Mouse (Mus musculus): Measurements from ENCODE around the gene Stk24. TPM values are rescaled to one million over a fixed set of nuclear protein-coding genes. Genes with fewer than 3 reads are reported as not detected.

The Stk24 gene
- polyA plus RNA-seq, 1 experiment from 2014 or later = 45.3 TPM

DNA sequence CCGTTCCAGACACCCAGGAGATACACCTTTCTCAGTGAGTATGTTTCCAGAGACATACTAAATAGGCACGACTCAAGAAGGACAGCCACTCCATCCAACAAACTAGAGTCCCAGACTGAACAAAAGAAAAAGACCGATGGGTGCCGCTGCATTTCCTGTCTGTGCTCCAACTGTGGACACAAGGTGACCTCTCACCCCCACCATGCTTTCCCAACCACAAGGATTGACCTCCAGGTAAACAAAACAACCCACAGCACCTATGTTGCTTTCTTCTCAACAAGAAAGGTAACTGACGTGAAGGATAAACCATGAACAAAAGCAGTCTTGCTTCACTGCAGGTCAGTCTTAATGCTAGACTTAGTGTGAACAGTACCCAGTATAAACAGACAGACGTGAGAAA lies 27.1 kb downstream of the Stk24 start:
- Histone ChIP-seq H3K36me3 (ENCODE audit: control insufficient read depth, insufficient read depth, low read length) (no peaks in the 10 kb centered on the region), H3K4me1 (ENCODE audit: control insufficient read depth, insufficient read depth, low read length) (peaks cover 13% of the 10 kb centered on the region), H3K27ac (replicated peaks; ENCODE audit: low read depth, low read length) (no peak overlapping the region), H3K4me3 (ENCODE audit: low read depth, low read length) (no peak overlapping the region), H3K27me3 (ENCODE audit: control insufficient read depth, insufficient read depth, low read length) (no peaks in the 10 kb centered on the region), H3K9me3 (ENCODE audit: control insufficient read depth, low read length) (no peaks in the 10 kb centered on the region), H3K4me2 (ENCODE audit: low read depth, severe bottlenecking) (no peak overlapping the region), H3K9ac (ENCODE audit: low read length) (no peak overlapping the region)
- DNase-seq (ENCODE audit: low spot score) (no peak), ATAC-seq (ENCODE audit: insufficient number of reproducible peaks, low FRiP score, low TSS enrichment, low read depth) (no peak)
- WGBS = 91% methylated on average over 6 of the region's 6 CpGs

DNA sequence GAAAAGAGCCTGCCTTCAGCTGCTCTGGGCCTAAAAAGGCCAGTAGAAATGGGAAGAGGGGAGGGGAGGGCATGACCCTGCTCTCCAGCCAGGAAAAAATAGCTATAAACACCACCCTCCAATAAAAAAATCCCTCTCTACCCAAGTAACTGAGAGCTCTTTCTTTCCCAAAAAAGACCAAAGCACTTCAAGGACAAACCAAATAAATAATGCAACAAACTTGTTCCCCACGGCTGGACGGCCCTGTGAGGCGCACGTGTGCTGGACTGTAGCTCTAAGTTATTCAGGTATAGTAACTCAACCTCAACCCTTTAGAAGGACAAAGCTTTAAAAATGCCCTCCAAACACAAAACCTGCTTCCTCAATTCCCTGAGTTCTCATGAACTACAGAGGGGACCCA lies 28.1 kb downstream of the Stk24 start:
- H3K4me1 ChIP-seq (ENCODE audit: control insufficient read depth, insufficient read depth, low read length) = peaks cover 11% of the 10 kb centered on the region
- no peak overlapping the region for H3K4me3 ChIP-seq (ENCODE audit: low read depth, low read length)
- no peaks in the 10 kb centered on the region for H3K36me3 ChIP-seq (ENCODE audit: control insufficient read depth, insufficient read depth, low read length)
- 69% methylated on average over 4 of the region's 4 CpGs for WGBS
- no peaks in the 10 kb centered on the region for H3K9me3 ChIP-seq (ENCODE audit: control insufficient read depth, low read length)
- H3K9ac ChIP-seq (ENCODE audit: low read length) = no peak overlapping the region
- ATAC-seq (ENCODE audit: insufficient number of reproducible peaks, low FRiP score, low TSS enrichment, low read depth) = no peak
- DNase-seq (ENCODE audit: low spot score) = no peak
- no peak overlapping the region for H3K4me2 ChIP-seq (ENCODE audit: low read depth, severe bottlenecking)
- H3K27me3 ChIP-seq (ENCODE audit: control insufficient read depth, insufficient read depth, low read length) = no peaks in the 10 kb centered on the region
- H3K27ac ChIP-seq (replicated peaks; ENCODE audit: low read depth, low read length) = no peak overlapping the region

DNA sequence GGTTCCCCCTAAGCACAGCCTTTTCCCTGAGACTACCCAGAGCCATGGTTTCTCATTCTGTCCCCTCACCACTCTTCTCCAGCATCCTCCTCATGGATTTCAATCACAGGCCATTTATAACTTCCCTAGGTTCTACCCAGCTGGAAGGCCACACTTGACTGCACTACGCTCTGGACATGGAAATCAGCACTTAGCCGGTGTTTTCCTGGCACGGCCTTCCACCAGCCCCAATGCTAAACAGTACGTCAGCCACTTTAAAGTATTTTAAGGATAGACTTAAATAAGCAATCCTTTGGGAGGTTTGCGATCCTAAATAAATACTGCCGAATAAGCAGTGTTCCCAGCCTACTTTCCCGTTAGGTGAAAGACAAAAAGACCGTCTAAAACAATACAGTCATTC lies 29.8 kb downstream of the Stk24 start:
- ATAC-seq (ENCODE audit: insufficient number of reproducible peaks, low FRiP score, low TSS enrichment, low read depth) (no peak), DNase-seq (ENCODE audit: low spot score) (no peak)
- Histone ChIP-seq H3K4me1 (ENCODE audit: control insufficient read depth, insufficient read depth, low read length) (peaks cover 11% of the 10 kb centered on the region), H3K4me2 (ENCODE audit: low read depth, severe bottlenecking) (no peak overlapping the region), H3K27ac (replicated peaks; ENCODE audit: low read depth, low read length) (no peak overlapping the region), H3K9me3 (ENCODE audit: control insufficient read depth, low read length) (no peaks in the 10 kb centered on the region), H3K27me3 (ENCODE audit: control insufficient read depth, insufficient read depth, low read length) (no peaks in the 10 kb centered on the region), H3K9ac (ENCODE audit: low read length) (no peak overlapping the region), H3K4me3 (ENCODE audit: low read depth, low read length) (no peak overlapping the region), H3K36me3 (ENCODE audit: control insufficient read depth, insufficient read depth, low read length) (no peaks in the 10 kb centered on the region)
- 93% methylated on average over 8 of the region's 8 CpGs for WGBS

DNA sequence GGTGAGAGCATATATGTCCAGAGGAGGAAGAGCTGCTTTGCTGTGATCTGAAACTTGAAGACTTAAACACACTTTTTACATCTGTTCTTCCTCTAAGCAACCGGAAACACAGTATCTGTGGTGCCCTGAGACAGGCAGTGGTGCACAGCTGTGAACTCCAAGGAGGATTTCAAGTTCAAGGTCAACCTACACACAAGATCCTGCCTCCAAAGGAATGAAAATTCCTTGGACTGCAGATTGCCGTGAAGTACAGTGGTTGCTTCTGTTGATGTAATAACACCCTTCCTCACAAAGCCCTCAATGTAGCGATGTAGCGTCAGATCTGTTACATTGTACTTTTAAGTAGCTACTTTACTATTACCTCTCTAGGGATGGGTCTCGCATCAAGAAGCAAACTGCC lies 30.5 kb downstream of the Stk24 start:
- no peaks in the 10 kb centered on the region for H3K36me3 ChIP-seq (ENCODE audit: control insufficient read depth, insufficient read depth, low read length)
- H3K4me1 ChIP-seq (ENCODE audit: control insufficient read depth, insufficient read depth, low read length) = peaks cover 14% of the 10 kb centered on the region
- H3K4me2 ChIP-seq (ENCODE audit: low read depth, severe bottlenecking) = no peak overlapping the region
- no peaks in the 10 kb centered on the region for H3K9me3 ChIP-seq (ENCODE audit: control insufficient read depth, low read length)
- ATAC-seq (ENCODE audit: insufficient number of reproducible peaks, low FRiP score, low TSS enrichment, low read depth) (no peak), DNase-seq (ENCODE audit: low spot score) (no peak)
- no peak overlapping the region for H3K4me3 ChIP-seq (ENCODE audit: low read depth, low read length)
- no peak overlapping the region for H3K27ac ChIP-seq (replicated peaks; ENCODE audit: low read depth, low read length)
- no peak overlapping the region for H3K9ac ChIP-seq (ENCODE audit: low read length)
- 85% methylated on average over 5 of the region's 5 CpGs for WGBS
- H3K27me3 ChIP-seq (ENCODE audit: control insufficient read depth, insufficient read depth, low read length) = no peaks in the 10 kb centered on the region

DNA sequence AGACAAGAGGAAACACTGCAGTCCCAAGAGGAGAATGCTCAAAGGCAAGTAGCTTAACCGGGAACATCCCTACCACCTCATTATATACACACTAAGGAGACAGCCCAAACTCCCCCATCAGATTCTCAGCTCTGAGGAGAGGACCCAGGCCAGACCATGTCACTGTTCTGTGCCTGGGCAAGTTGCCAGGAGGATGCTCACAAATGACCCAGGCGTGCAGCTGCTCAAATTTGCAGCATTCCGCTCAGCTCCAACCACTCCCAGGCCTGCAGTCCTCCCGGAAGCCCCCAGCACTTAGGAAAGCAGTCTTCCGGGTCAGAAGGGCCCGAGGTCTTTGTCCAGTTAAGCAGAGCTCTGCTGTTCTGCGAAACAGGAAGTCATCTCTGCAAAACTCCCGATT lies 31.6 kb downstream of the Stk24 start:
- DNase-seq (ENCODE audit: low spot score) = no peak
- Histone ChIP-seq H3K4me2 (ENCODE audit: low read depth, severe bottlenecking) (no peak overlapping the region), H3K4me1 (ENCODE audit: control insufficient read depth, insufficient read depth, low read length) (peaks cover 14% of the 10 kb centered on the region), H3K36me3 (ENCODE audit: control insufficient read depth, insufficient read depth, low read length) (no peaks in the 10 kb centered on the region), H3K27ac (replicated peaks; ENCODE audit: low read depth, low read length) (no peak overlapping the region), H3K27me3 (ENCODE audit: control insufficient read depth, insufficient read depth, low read length) (no peaks in the 10 kb centered on the region), H3K4me3 (ENCODE audit: low read depth, low read length) (no peak overlapping the region), H3K9ac (ENCODE audit: low read length) (no peak overlapping the region), H3K9me3 (ENCODE audit: control insufficient read depth, low read length) (no peaks in the 10 kb centered on the region)
- WGBS = 61% methylated on average over 8 of the region's 8 CpGs
- no peak for ATAC-seq (ENCODE audit: insufficient number of reproducible peaks, low FRiP score, low TSS enrichment, low read depth)

DNA sequence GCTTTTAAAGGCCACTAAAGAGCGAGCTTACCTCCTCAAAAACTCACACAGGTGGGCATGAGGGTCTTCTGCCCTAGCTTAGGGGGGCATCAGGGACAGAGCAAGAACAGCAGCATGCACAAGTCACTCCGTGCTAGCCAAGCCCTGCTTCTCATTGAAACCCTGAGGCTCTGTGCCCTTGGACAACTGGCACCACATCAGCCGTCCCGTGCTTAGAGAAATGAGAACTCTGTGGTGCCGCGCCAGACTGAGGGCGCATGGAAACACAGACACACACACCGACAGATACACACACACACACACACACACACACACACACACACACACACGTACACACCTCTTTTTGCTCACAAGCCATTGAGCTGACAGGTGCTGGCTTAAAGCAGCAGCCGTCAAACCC lies 32.7 kb downstream of the Stk24 start:
- WGBS = 90% methylated on average over 10 of the region's 10 CpGs
- Histone ChIP-seq H3K9me3 (ENCODE audit: control insufficient read depth, low read length) (no peaks in the 10 kb centered on the region), H3K27ac (replicated peaks; ENCODE audit: low read depth, low read length) (no peak overlapping the region), H3K4me2 (ENCODE audit: low read depth, severe bottlenecking) (no peak overlapping the region), H3K27me3 (ENCODE audit: control insufficient read depth, insufficient read depth, low read length) (no peaks in the 10 kb centered on the region), H3K9ac (ENCODE audit: low read length) (no peak overlapping the region), H3K4me3 (ENCODE audit: low read depth, low read length) (no peak overlapping the region), H3K4me1 (ENCODE audit: control insufficient read depth, insufficient read depth, low read length) (peaks cover 13% of the 10 kb centered on the region), H3K36me3 (ENCODE audit: control insufficient read depth, insufficient read depth, low read length) (no peaks in the 10 kb centered on the region)
- ATAC-seq (ENCODE audit: insufficient number of reproducible peaks, low FRiP score, low TSS enrichment, low read depth) = no peak
- DNase-seq (ENCODE audit: low spot score) = no peak

DNA sequence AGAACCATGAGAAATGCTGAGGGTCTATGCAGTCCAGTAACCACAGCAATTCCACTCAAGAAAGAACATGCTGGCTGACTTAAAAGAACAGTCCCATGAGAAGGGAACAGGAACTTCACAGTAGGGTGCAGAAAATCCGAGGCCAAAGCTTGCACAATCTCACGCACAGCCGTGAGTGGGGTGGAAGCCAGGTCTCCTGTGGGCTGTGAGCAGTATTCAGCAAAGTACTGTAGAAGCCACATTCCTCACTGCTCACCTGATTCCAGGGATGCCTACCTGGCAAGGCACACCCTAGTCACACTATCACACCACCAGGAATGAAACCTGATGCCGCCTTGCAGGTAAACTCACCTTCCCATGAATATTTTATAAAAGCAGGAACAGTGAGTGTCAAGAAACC lies 33.2 kb downstream of the Stk24 start:
- Histone ChIP-seq H3K9me3 (ENCODE audit: control insufficient read depth, low read length) (no peaks in the 10 kb centered on the region), H3K27me3 (ENCODE audit: control insufficient read depth, insufficient read depth, low read length) (no peaks in the 10 kb centered on the region), H3K9ac (ENCODE audit: low read length) (no peak overlapping the region), H3K4me3 (ENCODE audit: low read depth, low read length) (no peak overlapping the region), H3K4me1 (ENCODE audit: control insufficient read depth, insufficient read depth, low read length) (peaks cover 11% of the 10 kb centered on the region; the same call in 1 of the 2 replicates), H3K36me3 (ENCODE audit: control insufficient read depth, insufficient read depth, low read length) (no peaks in the 10 kb centered on the region), H3K4me2 (ENCODE audit: low read depth, severe bottlenecking) (no peak overlapping the region), H3K27ac (replicated peaks; ENCODE audit: low read depth, low read length) (no peak overlapping the region)
- 85% methylated on average over 4 of the region's 4 CpGs for WGBS
- DNase-seq (ENCODE audit: low spot score) (no peak), ATAC-seq (ENCODE audit: insufficient number of reproducible peaks, low FRiP score, low TSS enrichment, low read depth) (no peak)

DNA sequence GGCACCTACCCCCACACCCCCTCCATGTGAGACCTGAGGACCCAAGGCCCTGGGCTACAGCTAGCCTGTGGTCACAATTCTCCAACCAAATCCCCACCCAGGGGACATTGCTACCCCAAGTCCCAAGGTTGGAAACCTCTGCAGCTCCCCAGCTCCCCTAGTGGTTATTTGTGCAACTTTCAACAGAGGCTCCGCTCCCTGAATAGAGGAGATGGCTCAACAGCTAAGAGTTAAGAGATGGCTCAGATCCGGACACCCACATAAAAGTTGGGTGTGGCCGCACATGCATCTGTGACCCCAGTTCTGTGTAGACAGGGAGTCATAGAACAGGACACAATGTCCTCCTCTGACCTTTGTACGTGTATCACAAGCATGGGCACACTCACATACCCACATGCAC lies 33.8 kb downstream of the Stk24 start:
- Histone ChIP-seq H3K4me1 (ENCODE audit: control insufficient read depth, insufficient read depth, low read length) (peaks cover 11% of the 10 kb centered on the region; the same call in 1 of the 2 replicates), H3K27ac (replicated peaks; ENCODE audit: low read depth, low read length) (no peak overlapping the region), H3K4me3 (ENCODE audit: low read depth, low read length) (no peak overlapping the region), H3K9me3 (ENCODE audit: control insufficient read depth, low read length) (no peaks in the 10 kb centered on the region), H3K4me2 (ENCODE audit: low read depth, severe bottlenecking) (no peak overlapping the region), H3K9ac (ENCODE audit: low read length) (no peak overlapping the region), H3K36me3 (ENCODE audit: control insufficient read depth, insufficient read depth, low read length) (no peaks in the 10 kb centered on the region), H3K27me3 (ENCODE audit: control insufficient read depth, insufficient read depth, low read length) (no peaks in the 10 kb centered on the region)
- DNase-seq (ENCODE audit: low spot score) (no peak), ATAC-seq (ENCODE audit: insufficient number of reproducible peaks, low FRiP score, low TSS enrichment, low read depth) (no peak)
- 90% methylated on average over 4 of the region's 4 CpGs for WGBS

DNA sequence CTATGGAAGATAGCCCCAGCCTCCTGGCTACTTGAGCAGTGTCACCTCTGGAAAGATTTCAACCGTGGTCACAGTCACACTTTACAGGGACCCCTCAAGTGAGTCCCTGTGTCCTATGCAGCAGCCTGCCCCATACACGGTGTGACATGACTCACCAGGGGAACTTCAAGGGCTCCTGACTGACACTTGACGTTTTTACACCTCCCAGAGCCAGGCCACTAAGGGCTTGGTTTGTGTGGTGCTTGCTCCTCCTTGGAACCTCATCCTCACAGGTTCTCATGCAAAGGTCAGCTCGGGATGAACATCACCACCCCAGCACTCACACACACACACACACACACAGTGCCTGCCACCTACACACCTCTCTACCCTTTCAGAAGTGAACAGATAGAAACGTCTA lies 34.9 kb downstream of the Stk24 start:
- DNase-seq (ENCODE audit: low spot score) = no peak
- Histone ChIP-seq H3K9ac (ENCODE audit: low read length) (no peak overlapping the region), H3K9me3 (ENCODE audit: control insufficient read depth, low read length) (no peaks in the 10 kb centered on the region), H3K4me3 (ENCODE audit: low read depth, low read length) (no peak overlapping the region), H3K36me3 (ENCODE audit: control insufficient read depth, insufficient read depth, low read length) (no peaks in the 10 kb centered on the region), H3K27me3 (ENCODE audit: control insufficient read depth, insufficient read depth, low read length) (no peaks in the 10 kb centered on the region), H3K4me2 (ENCODE audit: low read depth, severe bottlenecking) (no peak overlapping the region), H3K27ac (replicated peaks; ENCODE audit: low read depth, low read length) (0 out of 2 replicates have a peak overlapping the region, but pooled peaks have one; percentile 30), H3K4me1 (ENCODE audit: control insufficient read depth, insufficient read depth, low read length) (peaks cover 11% of the 10 kb centered on the region; the same call in 1 of the 2 replicates)
- ATAC-seq (ENCODE audit: insufficient number of reproducible peaks, low FRiP score, low TSS enrichment, low read depth) = no peak
- 58% methylated on average over 5 of the region's 5 CpGs for WGBS
